Mouse (Mus musculus): ENCODE results near the gene Arhgap32.

DNA sequence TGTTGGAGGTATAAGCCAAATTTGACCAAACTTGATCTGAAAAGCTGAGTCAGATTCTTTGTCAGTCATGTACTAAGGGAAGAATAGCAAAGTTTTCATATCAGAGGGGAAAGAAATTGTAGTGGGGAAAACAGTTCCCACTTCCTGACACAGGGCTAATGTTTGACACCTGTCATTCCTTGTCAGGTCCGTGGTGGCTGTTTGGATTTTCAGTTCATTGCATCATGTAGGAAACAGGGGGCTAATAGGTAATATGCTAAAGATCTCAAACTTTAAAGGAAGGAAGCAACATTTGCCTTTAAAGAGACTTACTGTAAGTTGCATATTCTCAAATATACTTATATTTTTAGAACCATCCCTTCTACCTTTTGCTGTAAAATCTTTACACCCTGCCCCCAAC, 109.6 kb downstream of the Arhgap32 start:
- no peak for TF ChIP-seq CTCF (IDR thresholded peaks at IDR 0.05; ENCODE audit: insufficient read depth, low read depth, low read length)
- TF ChIP-seq POLR2A (IDR thresholded peaks at IDR 0.05; ENCODE audit: insufficient read depth, low read depth, low read length), result no peak
